Mouse (Mus musculus): ENCODE data around the gene Ubash3b.

DNA sequence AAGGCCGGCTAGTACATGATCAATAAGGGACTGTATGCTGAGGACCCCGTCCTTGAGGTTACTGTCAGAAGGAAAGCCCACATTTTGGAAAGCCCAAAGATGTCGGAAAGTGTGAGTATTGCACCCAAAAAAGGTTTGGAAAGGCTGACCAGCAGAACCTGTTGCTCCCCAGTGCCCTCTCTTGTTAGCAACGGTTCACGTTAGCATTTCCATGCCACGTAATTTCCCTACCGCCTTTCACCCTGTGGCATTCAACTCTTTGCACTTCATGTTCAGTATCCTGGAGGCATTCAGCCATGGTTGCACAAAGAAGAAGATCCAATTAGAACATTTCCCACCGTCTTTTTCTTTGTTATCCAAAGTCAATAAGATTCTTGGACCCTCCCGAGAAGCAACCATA, 47.1 kb downstream of the Ubash3b start:
- TF ChIP-seq FLI1 (IDR thresholded peaks at IDR 0.05; ENCODE audit: low read length) (no peak), GATA1 (IDR thresholded peaks at IDR 0.05; ENCODE audit: borderline replicate concordance, low read length) (no peak)

All from megakaryocyte, embryonic 14.5 days (primary cell).